Mouse (Mus musculus): Measurements from ENCODE around the gene Serp1.
"Not testable (repeated sequence)": the region's sequence is repeated elsewhere in the genome, so short reads cannot be mapped to it uniquely, and the experiment has no call there.

Serp1 gene

GRCm38 (mm10) chr3:58504676-58505075 is 21.0 kb downstream of the Serp1 start:
- DNase-seq (ENCODE audit: low spot score) = no peak

- no peak for DNase-seq (ENCODE audit: low spot score)
Measured at GRCm38 (mm10) chr3:58503720-58504333, 21.9 kb downstream of the Serp1 start.

GRCm38 (mm10) chr3:58501961-58502360 is 23.7 kb downstream of the Serp1 start:
- no peak for DNase-seq (ENCODE audit: low spot score)

GRCm38 (mm10) chr3:58493621-58494020 is 32.1 kb downstream of the Serp1 start:
- no peak for DNase-seq (ENCODE audit: low spot score)

- peak; percentile 30 for DNase-seq (ENCODE audit: low spot score)
Measured at GRCm38 (mm10) chr3:58490787-58491186, 34.9 kb downstream of the Serp1 start.

- no peak for DNase-seq (ENCODE audit: low spot score)
Measured at GRCm38 (mm10) chr3:58487999-58488775, 37.5 kb downstream of the Serp1 start.

- DNase-seq (ENCODE audit: low spot score) = no peak
Measured at GRCm38 (mm10) chr3:58487121-58487520, 38.6 kb downstream of the Serp1 start.

- DNase-seq (ENCODE audit: low spot score) = peak; percentile 24
Measured at GRCm38 (mm10) chr3:58485883-58486282, 39.8 kb downstream of the Serp1 start.

- DNase-seq (ENCODE audit: low spot score) = no peak
Measured at GRCm38 (mm10) chr3:58478755-58479455, 46.8 kb downstream of the Serp1 start.

GRCm38 (mm10) chr3:58475298-58475697 is 50.4 kb downstream of the Serp1 start:
- not testable (repeated sequence) for DNase-seq (ENCODE audit: low spot score)

Data from embryo, embryonic 10.5 days (tissue).